Mouse (Mus musculus) embryonic facial prominence, embryonic 11.5 days (tissue): Measurements from ENCODE around the gene Chst12. TPM values are rescaled to one million over a fixed set of nuclear protein-coding genes. Genes with fewer than 3 reads are reported as not detected.

Experiments
- ATAC-seq: fragments of 200-750 bp; cut with Nextera tagmentation; replicated peaks from 2 replicates; pipeline ENCODE4 v1.8.0; 2017; ENCODE audit warnings: low read depth; ENCODE audit not compliant: insufficient number of reproducible peaks, low FRiP score, low TSS enrichment
- DNase-seq: peaks from one replicate; pipeline ENCODE4 v3.0.0-alpha.2; 2015; ENCODE audit warnings: low spot score
- H3K27ac ChIP-seq: fragments of 300-500 bp; sonication (generic); replicated peaks from 2 replicates; pipeline ENCODE4 v1.5.1; 2014; ENCODE audit warnings: mild to moderate bottlenecking, low read depth, low read length, control low read depth
- H3K27me3 ChIP-seq: fragments of 300-500 bp; sonication (generic); 2 replicates; pipeline ENCODE4 v1.6.1; 2014; ENCODE audit warnings: mild to moderate bottlenecking, low read length, moderate library complexity, mixed read lengths; ENCODE audit not compliant: control insufficient read depth, insufficient read depth
- H3K36me3 ChIP-seq: fragments of 300-500 bp; sonication (generic); replicated peaks from 2 replicates; pipeline ENCODE4 v1.6.1; 2014; ENCODE audit warnings: low read depth, mild to moderate bottlenecking, low read length, moderate library complexity, mixed read lengths; ENCODE audit not compliant: control insufficient read depth, insufficient read depth
- H3K4me1 ChIP-seq: fragments of 300-500 bp; sonication (generic); 2 replicates; pipeline ENCODE4 v1.6.1; 2014; ENCODE audit warnings: low read length, mixed read lengths; ENCODE audit not compliant: control insufficient read depth, insufficient read depth
- H3K4me2 ChIP-seq: fragments of 300-500 bp; sonication (generic); 2 replicates; pipeline ENCODE4 v1.6.1; 2014; ENCODE audit warnings: low read depth, mild to moderate bottlenecking, control low read depth, low read length, moderate library complexity
- H3K4me3 ChIP-seq: fragments of 300-500 bp; sonication (generic); 2 replicates; pipeline ENCODE4 v1.5.1; 2014; ENCODE audit warnings: low read depth, low read length, control low read depth
- H3K9ac ChIP-seq: fragments of 300-500 bp; sonication (generic); replicated peaks from 2 replicates; pipeline ENCODE4 v1.6.1; 2014; ENCODE audit warnings: mild to moderate bottlenecking, control low read depth, low read length
- H3K9me3 ChIP-seq: fragments of 300-500 bp; sonication (generic); replicated peaks from 2 replicates; pipeline ENCODE4 v1.6.1; 2016; ENCODE audit warnings: mild to moderate bottlenecking, low read length, inconsistent platforms, mixed read lengths; ENCODE audit not compliant: control insufficient read depth
- WGBS: fragments of 180-500 bp; shearing (Covaris S2); extraction: QIAGEN DNeasy Blood & Tissue Kit; methylation state at CpG from one replicate; pipeline ENCODE4 v1.1.7; 2014; 5-methylcytosine and 5-hydroxymethylcytosine counted together
- polyA plus RNA-seq: library from polyadenylated mRNA; unstranded; fragments of >200 nt; fragmentation: Nextera tagmentation; extraction: Ambion mirVana; gene quantifications from 2 replicates; pipeline ENCODE4 v1.2.1, GENCODE M21; 2014

The Chst12 gene
- polyA plus RNA-seq, 1 experiment from 2014 or later = 8.8 TPM

GRCm38 (mm10) chr5:140526754-140527153 is 21.4 kb downstream of the Chst12 start:
- H3K9ac ChIP-seq = no peak overlapping the region
- no peak overlapping the region for H3K4me3 ChIP-seq
- no peaks in the 10 kb centered on the region for H3K4me1 ChIP-seq
- DNase-seq = no peak
- H3K9me3 ChIP-seq = no peaks in the 10 kb centered on the region
- H3K36me3 ChIP-seq = peaks cover 5% of the 10 kb centered on the region; the same call in 1 of the 2 replicates
- no peaks in the 10 kb centered on the region for H3K27me3 ChIP-seq
- no peak overlapping the region for H3K27ac ChIP-seq
- H3K4me2 ChIP-seq = no peak overlapping the region
- ATAC-seq = no peak
- 91% methylated on average over 2 of the region's 2 CpGs for WGBS

GRCm38 (mm10) chr5:140538111-140538683 is 32.8 kb downstream of the Chst12 start:
- Histone ChIP-seq H3K9ac (no peak overlapping the region), H3K27ac (no peak overlapping the region), H3K4me2 (no peak overlapping the region), H3K4me1 (no peaks in the 10 kb centered on the region), H3K4me3 (no peak overlapping the region), H3K9me3 (no peaks in the 10 kb centered on the region), H3K27me3 (no peaks in the 10 kb centered on the region), H3K36me3 (no peaks in the 10 kb centered on the region)
- WGBS = 48% methylated on average over 13 of the region's 13 CpGs
- DNase-seq (peak; percentile 35), ATAC-seq (no peak)

- ATAC-seq (0 out of 2 replicates have a peak, but pooled peaks have one; percentile 30), DNase-seq (peak; percentile 86)
- Histone ChIP-seq H3K4me1 (no peaks in the 10 kb centered on the region), H3K27me3 (no peaks in the 10 kb centered on the region), H3K4me2 (no peak overlapping the region), H3K27ac (no peak overlapping the region), H3K36me3 (no peaks in the 10 kb centered on the region), H3K4me3 (no peak overlapping the region), H3K9ac (no peak overlapping the region), H3K9me3 (no peaks in the 10 kb centered on the region)
- WGBS = 14% methylated on average over 8 of the region's 8 CpGs
Measured at GRCm38 (mm10) chr5:140540106-140540505, 34.8 kb downstream of the Chst12 start.

- DNase-seq (no peak), ATAC-seq (no peak)
- Histone ChIP-seq H3K9ac (no peak overlapping the region), H3K4me3 (no peak overlapping the region), H3K4me1 (no peaks in the 10 kb centered on the region), H3K4me2 (no peak overlapping the region), H3K9me3 (no peaks in the 10 kb centered on the region), H3K27me3 (no peaks in the 10 kb centered on the region), H3K27ac (no peak overlapping the region), H3K36me3 (no peaks in the 10 kb centered on the region)
- 73% methylated on average over 9 of the region's 9 CpGs for WGBS
Measured at GRCm38 (mm10) chr5:140542811-140543575, 37.6 kb downstream of the Chst12 start.

GRCm38 (mm10) chr5:140545651-140546050 is 40.3 kb downstream of the Chst12 start:
- Histone ChIP-seq H3K27me3 (no peaks in the 10 kb centered on the region), H3K4me3 (no peak overlapping the region), H3K9ac (no peak overlapping the region), H3K4me1 (no peaks in the 10 kb centered on the region), H3K27ac (no peak overlapping the region), H3K36me3 (no peaks in the 10 kb centered on the region), H3K9me3 (no peaks in the 10 kb centered on the region), H3K4me2 (no peak overlapping the region)
- WGBS = 63% methylated on average over 6 of the region's 6 CpGs
- no peak for DNase-seq
- ATAC-seq = no peak

GRCm38 (mm10) chr5:140546332-140546731 is 41.0 kb downstream of the Chst12 start:
- H3K4me1 ChIP-seq = no peaks in the 10 kb centered on the region
- no peak overlapping the region for H3K27ac ChIP-seq
- ATAC-seq (no peak), DNase-seq (no peak)
- H3K4me2 ChIP-seq = no peak overlapping the region
- H3K27me3 ChIP-seq = no peaks in the 10 kb centered on the region
- H3K9me3 ChIP-seq = no peaks in the 10 kb centered on the region
- H3K9ac ChIP-seq = no peak overlapping the region
- H3K4me3 ChIP-seq = no peak overlapping the region
- no peaks in the 10 kb centered on the region for H3K36me3 ChIP-seq
- 86% methylated on average over 19 of the region's 19 CpGs for WGBS

GRCm38 (mm10) chr5:140549306-140550047 is 44.1 kb downstream of the Chst12 start:
- H3K27me3 ChIP-seq = no peaks in the 10 kb centered on the region
- DNase-seq (peak; percentile 45), ATAC-seq (peak; percentile 51; the same call in 1 of the 2 replicates)
- H3K36me3 ChIP-seq = no peaks in the 10 kb centered on the region
- WGBS = 42% methylated on average over 17 of the region's 17 CpGs
- no peak overlapping the region for H3K4me2 ChIP-seq
- H3K9me3 ChIP-seq = no peaks in the 10 kb centered on the region
- H3K4me3 ChIP-seq = no peak overlapping the region
- H3K4me1 ChIP-seq = no peaks in the 10 kb centered on the region
- no peak overlapping the region for H3K27ac ChIP-seq
- H3K9ac ChIP-seq = no peak overlapping the region

GRCm38 (mm10) chr5:140553719-140554118 is 48.4 kb downstream of the Chst12 start:
- WGBS = 96% methylated on average over 7 of the region's 7 CpGs
- Histone ChIP-seq H3K9ac (no peak overlapping the region), H3K4me1 (no peaks in the 10 kb centered on the region), H3K4me2 (no peak overlapping the region), H3K27ac (no peak overlapping the region), H3K36me3 (no peaks in the 10 kb centered on the region), H3K27me3 (no peaks in the 10 kb centered on the region), H3K4me3 (no peak overlapping the region), H3K9me3 (no peaks in the 10 kb centered on the region)
- ATAC-seq (no peak), DNase-seq (no peak)
